Mouse (Mus musculus): ENCODE measurements at regions not wholly inside any gene's neighbourhood (a gene's known extent, or its start where the extent isn't known, plus 50 kb on each side); places are given as distances from the start of the nearest gene placed in this dataset.

- DNase-seq = no peak
Observed at GRCm38 (mm10) chr9:50257162-50257561, 87.6 kb downstream of the Rpl10-ps3 start.

GRCm38 (mm10) chr9:50244982-50245671 is 99.6 kb downstream of the Rpl10-ps3 start:
- DNase-seq = no peak

- DNase-seq = no peak
Observed at GRCm38 (mm10) chr9:50240923-50241322, 103.8 kb downstream of the Rpl10-ps3 start.

GRCm38 (mm10) chr9:50235908-50236307 is 108.9 kb downstream of the Rpl10-ps3 start:
- DNase-seq = peak; percentile 22

- DNase-seq = no peak
Observed at GRCm38 (mm10) chr9:50234655-50235054, 110.1 kb downstream of the Rpl10-ps3 start.

GRCm38 (mm10) chr9:50232958-50233510 is 111.7 kb downstream of the Rpl10-ps3 start:
- no peak for DNase-seq

- DNase-seq = no peak
Observed at GRCm38 (mm10) chr9:50210481-50210880, 134.3 kb downstream of the Rpl10-ps3 start.

- DNase-seq = peak; percentile 45
Observed at GRCm38 (mm10) chr9:50199422-50200218, 145.1 kb downstream of the Rpl10-ps3 start.

- DNase-seq = no peak
Observed at GRCm38 (mm10) chr9:50192400-50193110, 152.2 kb downstream of the Rpl10-ps3 start.

- peak; percentile 28 for DNase-seq
Observed at GRCm38 (mm10) chr9:50191136-50191535, 153.6 kb downstream of the Rpl10-ps3 start.

GRCm38 (mm10) chr9:50188576-50189070 is 156.1 kb downstream of the Rpl10-ps3 start:
- DNase-seq = no peak

- no peak for DNase-seq
Observed at GRCm38 (mm10) chr9:50181360-50181759, 163.4 kb downstream of the Rpl10-ps3 start.

GRCm38 (mm10) chr9:50176131-50176530 is 168.6 kb downstream of the Rpl10-ps3 start:
- no peak for DNase-seq

- DNase-seq = peak; percentile 85
Observed at GRCm38 (mm10) chr9:50171826-50172464, 172.8 kb downstream of the Rpl10-ps3 start.

- no peak for DNase-seq
Observed at GRCm38 (mm10) chr9:50171164-50171563, 173.6 kb downstream of the Rpl10-ps3 start.

GRCm38 (mm10) chr9:50170637-50171036 is 174.1 kb downstream of the Rpl10-ps3 start:
- DNase-seq = no peak

GRCm38 (mm10) chr9:50154618-50155017 is 190.2 kb downstream of the Rpl10-ps3 start:
- DNase-seq = no peak

- no peak for DNase-seq
Observed at GRCm38 (mm10) chr9:50150091-50150490, 194.7 kb downstream of the Rpl10-ps3 start.

- DNase-seq = no peak
Observed at GRCm38 (mm10) chr9:50142756-50143155, 202.0 kb downstream of the Rpl10-ps3 start.

GRCm38 (mm10) chr9:50142091-50142490 is 202.7 kb downstream of the Rpl10-ps3 start:
- no peak for DNase-seq

GRCm38 (mm10) chr9:50141176-50141575 is 203.6 kb downstream of the Rpl10-ps3 start:
- peak; percentile 17 for DNase-seq

GRCm38 (mm10) chr9:50138341-50138978 is 206.3 kb downstream of the Rpl10-ps3 start:
- DNase-seq = no peak

All from kidney, postnatal 10 days (tissue).